Mouse (Mus musculus): Measurements from ENCODE around the gene Gsta1. TPM values are rescaled to one million over a fixed set of nuclear protein-coding genes. Genes with fewer than 3 reads are reported as not detected.
"Not testable (repeated sequence)": the region's sequence is repeated elsewhere in the genome, so short reads cannot be mapped to it uniquely, and the experiment has no call there.

The Gsta1 gene
- polyA plus RNA-seq, 1 experiment from 2014 or later, result not detected

DNA sequence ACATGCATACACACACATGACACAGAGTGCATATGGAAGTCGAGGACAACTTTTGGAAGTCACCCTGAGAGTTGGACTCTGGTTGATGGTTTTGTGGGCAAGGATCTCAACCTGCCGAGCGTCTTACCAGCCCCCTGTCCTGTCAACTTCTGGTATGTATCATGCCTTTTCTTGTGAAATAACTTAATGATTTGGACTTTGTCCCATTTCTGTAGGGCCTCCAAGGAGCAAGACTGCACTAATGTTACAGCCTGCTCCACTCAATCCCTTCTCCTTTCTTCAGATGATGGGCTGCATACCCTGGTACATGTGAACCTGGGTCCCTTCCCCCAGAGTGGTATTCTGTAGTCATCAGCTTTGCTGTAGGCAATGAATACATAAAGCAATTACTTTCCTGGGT lies 20.4 kb upstream of the Gsta1 start:
- H3K9me3 ChIP-seq, result no peaks in the 10 kb centered on the region
- H3K4me2 ChIP-seq, result no peak overlapping the region
- peaks cover 35% of the 10 kb centered on the region for H3K36me3 ChIP-seq
- peaks cover 22% of the 10 kb centered on the region for H3K4me1 ChIP-seq
- H3K4me3 ChIP-seq, result no peak overlapping the region
- H3K27ac ChIP-seq (replicated peaks), result no peak overlapping the region
- WGBS, result 82% methylated on average over 3 of the region's 3 CpGs
- ATAC-seq (ENCODE audit: extremely low read depth, insufficient number of reproducible peaks, low FRiP score, low TSS enrichment), result no peak
- no peaks in the 10 kb centered on the region for H3K27me3 ChIP-seq (replicated peaks)
- no peak overlapping the region for H3K9ac ChIP-seq

DNA sequence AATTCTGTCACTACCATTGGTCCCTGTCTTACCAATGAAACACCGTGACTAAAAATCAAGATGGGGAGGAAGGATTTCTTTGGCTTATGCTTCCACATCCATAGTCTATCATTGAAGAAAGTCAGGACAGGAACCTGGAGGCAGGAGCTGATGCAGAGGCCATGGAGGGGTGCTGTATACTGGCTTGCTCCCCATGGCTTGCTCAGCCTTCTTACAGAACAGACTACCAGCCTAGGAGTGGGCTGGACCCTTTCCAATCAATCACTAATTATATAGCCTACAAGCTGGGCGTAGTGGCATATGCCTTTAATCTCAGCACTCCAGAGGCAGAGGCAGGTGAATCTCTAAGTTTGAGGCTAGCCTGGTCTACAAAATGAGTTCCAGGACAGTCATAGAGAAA lies 19.6 kb upstream of the Gsta1 start:
- Histone ChIP-seq H3K27ac (replicated peaks) (no peak overlapping the region), H3K4me3 (no peak overlapping the region), H3K4me1 (peaks cover 22% of the 10 kb centered on the region), H3K27me3 (replicated peaks) (no peaks in the 10 kb centered on the region), H3K4me2 (no peak overlapping the region), H3K9me3 (no peaks in the 10 kb centered on the region), H3K9ac (no peak overlapping the region), H3K36me3 (peaks cover 28% of the 10 kb centered on the region)
- no peak for ATAC-seq (ENCODE audit: extremely low read depth, insufficient number of reproducible peaks, low FRiP score, low TSS enrichment)
- WGBS, result 92% methylated on average over 2 of the region's 2 CpGs

DNA sequence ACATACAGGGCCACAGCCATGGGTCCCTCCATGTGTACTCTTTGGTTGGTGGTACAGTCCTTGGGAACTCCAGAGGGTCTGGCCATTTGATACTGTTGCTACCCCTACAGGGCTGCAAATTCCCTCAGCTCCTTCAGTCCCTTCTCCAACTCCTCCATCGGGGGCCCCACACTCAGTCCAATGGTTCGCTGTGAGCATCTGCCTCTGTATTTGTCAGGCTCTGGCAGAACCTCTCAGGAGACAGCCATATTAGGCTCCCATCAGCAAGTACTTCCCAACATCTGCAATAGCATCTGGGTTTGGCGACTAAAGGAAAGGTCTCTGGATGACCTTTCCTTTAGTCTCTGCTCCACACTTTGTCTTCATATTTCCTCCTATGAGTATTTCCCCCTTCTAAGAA lies 18.9 kb upstream of the Gsta1 start:
- Histone ChIP-seq H3K4me3 (no peak overlapping the region), H3K27ac (replicated peaks) (peak overlapping the region; percentile 80), H3K4me1 (peaks cover 22% of the 10 kb centered on the region), H3K9ac (no peak overlapping the region), H3K9me3 (no peaks in the 10 kb centered on the region), H3K4me2 (no peak overlapping the region), H3K27me3 (replicated peaks) (no peaks in the 10 kb centered on the region), H3K36me3 (peaks cover 22% of the 10 kb centered on the region)
- 84% methylated on average over 3 of the region's 3 CpGs for WGBS
- no peak for ATAC-seq (ENCODE audit: extremely low read depth, insufficient number of reproducible peaks, low FRiP score, low TSS enrichment)

DNA sequence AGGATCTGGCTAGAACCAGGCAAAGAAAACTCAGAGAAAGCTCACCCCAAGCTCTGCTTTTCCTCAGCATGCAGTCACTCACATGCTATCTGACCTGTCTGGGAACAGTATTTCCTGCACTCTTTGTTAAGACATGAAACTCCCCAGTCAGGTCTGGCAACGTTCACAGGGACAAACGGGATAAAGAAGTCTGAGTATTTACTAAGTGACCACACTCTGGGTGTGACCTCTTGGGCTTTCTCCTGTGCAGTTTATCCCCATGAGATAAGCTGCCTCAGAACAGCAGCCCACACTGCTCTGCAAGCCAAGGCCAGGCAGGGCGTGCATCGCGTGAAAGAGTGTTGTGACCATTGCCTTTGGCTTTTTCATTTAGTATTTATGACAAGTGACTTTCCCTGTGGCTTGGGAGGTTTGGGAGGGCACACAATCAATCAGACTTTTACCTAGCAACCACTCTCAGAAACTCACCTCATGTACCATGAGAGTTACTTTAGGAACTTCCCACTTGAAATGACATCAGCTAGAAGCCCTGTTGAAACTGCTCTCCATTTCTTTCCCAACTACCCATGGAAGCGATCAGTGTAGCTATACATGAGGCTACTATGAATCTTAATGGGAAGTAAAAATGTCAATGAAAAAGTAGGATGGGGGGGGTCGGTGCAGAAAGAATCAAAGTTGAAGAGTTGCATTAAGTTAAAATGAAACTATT lies 18.0 kb upstream of the Gsta1 start:
- Histone ChIP-seq H3K27ac (replicated peaks) (peak overlapping the region; percentile 80), H3K4me1 (peaks cover 27% of the 10 kb centered on the region), H3K9me3 (no peaks in the 10 kb centered on the region), H3K4me2 (peak overlapping the region; percentile 22; the same call in 1 of the 2 replicates), H3K4me3 (no peak overlapping the region), H3K27me3 (replicated peaks) (no peaks in the 10 kb centered on the region), H3K9ac (0 out of 2 replicates have a peak overlapping the region, but pooled peaks have one; percentile 11), H3K36me3 (peaks cover 22% of the 10 kb centered on the region)
- 24% methylated on average over 7 of the region's 7 CpGs for WGBS
- ATAC-seq (ENCODE audit: extremely low read depth, insufficient number of reproducible peaks, low FRiP score, low TSS enrichment), result peak; percentile 66

DNA sequence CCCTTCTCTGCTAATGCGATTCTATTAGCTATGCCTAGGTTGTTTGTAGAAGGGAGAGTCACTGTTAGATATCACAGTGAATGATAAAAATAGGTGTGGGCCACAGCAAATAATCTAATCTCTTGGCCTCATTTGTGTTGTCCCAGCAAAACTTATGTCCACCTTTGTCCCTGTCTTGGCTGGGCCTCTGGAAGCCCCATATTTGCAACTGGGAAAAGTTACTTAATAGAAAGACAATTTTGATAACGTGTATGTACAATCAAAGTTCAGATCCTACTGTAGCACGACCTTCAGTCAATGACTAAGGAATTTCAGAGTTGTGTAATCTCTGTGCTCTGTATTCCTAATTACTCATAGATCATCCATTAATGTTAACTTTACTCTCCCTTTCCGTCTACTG lies 13.4 kb upstream of the Gsta1 start:
- Histone ChIP-seq H3K27me3 (replicated peaks) (no peaks in the 10 kb centered on the region), H3K27ac (replicated peaks) (no peak overlapping the region), H3K4me1 (peaks cover 20% of the 10 kb centered on the region), H3K9ac (no peak overlapping the region), H3K9me3 (no peaks in the 10 kb centered on the region), H3K36me3 (no peaks in the 10 kb centered on the region), H3K4me3 (no peak overlapping the region), H3K4me2 (no peak overlapping the region)
- WGBS, result 60% methylated on average over 4 of the region's 4 CpGs
- ATAC-seq (ENCODE audit: extremely low read depth, insufficient number of reproducible peaks, low FRiP score, low TSS enrichment), result no peak

DNA sequence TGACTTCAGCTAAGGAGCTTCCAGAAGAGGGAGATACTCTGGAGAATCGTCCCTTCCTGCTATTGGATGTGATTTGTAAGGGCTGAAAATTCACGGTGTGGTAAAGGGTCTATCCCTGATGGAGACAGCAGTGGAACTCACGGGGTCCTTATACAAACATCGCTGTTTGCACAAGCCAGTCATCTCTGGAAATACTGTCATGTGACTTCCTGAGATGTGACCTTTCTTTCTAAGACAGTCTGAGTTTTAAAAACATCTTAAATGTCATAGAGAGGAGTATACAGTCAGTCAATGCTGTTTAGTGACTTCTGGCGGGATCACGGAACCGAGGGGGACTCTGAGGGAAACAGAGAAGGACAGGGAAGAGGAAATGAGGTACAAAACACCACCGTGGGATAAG lies 7.8 kb upstream of the Gsta1 start:
- Histone ChIP-seq H3K4me1 (peaks cover 9% of the 10 kb centered on the region), H3K27ac (replicated peaks) (no peak overlapping the region), H3K9ac (no peak overlapping the region), H3K36me3 (no peaks in the 10 kb centered on the region), H3K9me3 (no peaks in the 10 kb centered on the region), H3K4me3 (no peak overlapping the region), H3K27me3 (replicated peaks) (no peaks in the 10 kb centered on the region), H3K4me2 (no peak overlapping the region)
- ATAC-seq (ENCODE audit: extremely low read depth, insufficient number of reproducible peaks, low FRiP score, low TSS enrichment), result no peak
- 49% methylated on average over 8 of the region's 8 CpGs for WGBS

DNA sequence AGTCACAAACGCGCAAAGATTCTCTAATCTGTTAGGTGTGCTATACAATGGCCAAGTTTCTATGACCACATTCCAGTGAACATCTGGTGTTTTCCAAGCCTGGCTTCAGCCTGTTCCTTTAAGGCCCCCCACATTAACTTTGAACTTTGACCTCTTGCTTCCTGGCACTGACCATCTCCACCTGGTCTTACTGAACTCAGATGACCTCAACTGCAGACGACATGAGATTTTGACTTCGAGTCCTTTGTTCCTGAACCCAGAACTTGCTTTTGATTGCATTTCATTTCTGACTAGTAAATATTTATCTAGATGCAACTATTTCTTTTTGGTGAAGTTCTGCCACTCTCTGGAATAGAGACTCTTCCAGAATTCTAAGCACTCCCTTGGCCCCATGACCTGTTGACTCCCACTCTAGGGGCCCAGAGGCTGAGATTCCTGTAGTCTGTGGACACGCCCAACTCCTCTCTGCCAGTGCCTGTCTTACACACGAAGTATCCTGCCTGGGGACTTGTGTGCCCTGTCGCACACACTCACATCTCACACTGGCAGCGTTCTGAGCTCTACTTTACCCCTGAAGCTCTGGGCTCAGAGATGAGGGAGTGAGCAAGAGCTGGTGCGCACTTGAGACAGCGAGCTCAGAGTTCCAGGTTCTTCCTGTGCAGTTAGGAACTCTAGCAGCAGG lies 7.1 kb upstream of the Gsta1 start:
- no peak overlapping the region for H3K4me3 ChIP-seq
- H3K36me3 ChIP-seq, result no peaks in the 10 kb centered on the region
- ATAC-seq (ENCODE audit: extremely low read depth, insufficient number of reproducible peaks, low FRiP score, low TSS enrichment), result no peak
- no peak overlapping the region for H3K9ac ChIP-seq
- no peaks in the 10 kb centered on the region for H3K9me3 ChIP-seq
- H3K27me3 ChIP-seq (replicated peaks), result no peaks in the 10 kb centered on the region
- WGBS, result 66% methylated on average over 10 of the region's 10 CpGs
- peaks cover 9% of the 10 kb centered on the region for H3K4me1 ChIP-seq
- H3K4me2 ChIP-seq, result no peak overlapping the region
- no peak overlapping the region for H3K27ac ChIP-seq (replicated peaks)

DNA sequence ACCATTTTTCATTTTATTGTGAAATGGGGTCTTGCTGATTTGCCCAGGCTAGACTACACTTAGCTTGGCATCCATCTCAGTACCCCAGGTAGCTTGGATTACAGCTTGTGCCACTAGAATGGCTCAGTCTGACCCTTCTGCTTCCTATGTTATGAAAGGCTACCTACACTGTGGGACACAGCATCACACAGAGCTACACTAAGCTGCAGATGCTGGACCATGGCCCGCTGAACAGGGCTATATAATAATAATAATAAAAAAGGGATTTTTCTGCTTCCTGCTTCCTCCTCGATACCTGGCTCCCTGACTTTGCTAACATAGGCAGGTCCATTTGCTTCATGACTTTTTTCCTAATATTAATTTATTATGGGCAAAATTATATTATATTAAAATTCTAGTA lies 6.0 kb upstream of the Gsta1 start:
- Histone ChIP-seq H3K9me3 (no peaks in the 10 kb centered on the region), H3K4me3 (no peak overlapping the region), H3K27ac (replicated peaks) (no peak overlapping the region), H3K4me1 (peaks cover 9% of the 10 kb centered on the region), H3K4me2 (no peak overlapping the region), H3K9ac (no peak overlapping the region), H3K27me3 (replicated peaks) (no peaks in the 10 kb centered on the region), H3K36me3 (no peaks in the 10 kb centered on the region)
- 94% methylated on average over 2 of the region's 2 CpGs for WGBS
- ATAC-seq (ENCODE audit: extremely low read depth, insufficient number of reproducible peaks, low FRiP score, low TSS enrichment), result no peak

DNA sequence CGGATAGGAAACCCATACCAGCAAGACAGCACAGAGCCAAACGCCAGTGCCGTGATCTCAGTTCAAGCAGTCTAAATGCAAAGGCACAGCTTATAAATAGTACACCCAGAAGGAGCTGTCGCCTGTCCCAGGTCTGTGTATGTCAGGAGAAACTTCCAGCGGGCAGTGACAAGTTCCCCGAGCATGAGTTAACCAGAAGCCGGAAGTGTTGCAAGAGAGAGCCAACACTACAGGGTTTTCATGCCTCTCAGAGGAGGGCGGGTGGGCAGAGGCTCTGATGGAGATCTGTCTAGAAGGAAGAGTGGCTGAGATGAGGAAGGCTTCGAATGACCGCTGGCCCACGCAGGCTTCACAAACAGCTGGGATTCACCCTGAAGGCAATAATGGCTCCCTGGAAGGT lies 5.2 kb upstream of the Gsta1 start:
- Histone ChIP-seq H3K4me3 (no peak overlapping the region), H3K36me3 (no peaks in the 10 kb centered on the region), H3K9ac (peak overlapping the region; percentile 61; the same call in 1 of the 2 replicates), H3K4me2 (peak overlapping the region; percentile 40), H3K9me3 (no peaks in the 10 kb centered on the region), H3K4me1 (peaks cover 9% of the 10 kb centered on the region), H3K27ac (replicated peaks) (peak overlapping the region; percentile 61), H3K27me3 (replicated peaks) (no peaks in the 10 kb centered on the region)
- 40% methylated on average over 11 of the region's 11 CpGs for WGBS
- ATAC-seq (ENCODE audit: extremely low read depth, insufficient number of reproducible peaks, low FRiP score, low TSS enrichment), result no peak

DNA sequence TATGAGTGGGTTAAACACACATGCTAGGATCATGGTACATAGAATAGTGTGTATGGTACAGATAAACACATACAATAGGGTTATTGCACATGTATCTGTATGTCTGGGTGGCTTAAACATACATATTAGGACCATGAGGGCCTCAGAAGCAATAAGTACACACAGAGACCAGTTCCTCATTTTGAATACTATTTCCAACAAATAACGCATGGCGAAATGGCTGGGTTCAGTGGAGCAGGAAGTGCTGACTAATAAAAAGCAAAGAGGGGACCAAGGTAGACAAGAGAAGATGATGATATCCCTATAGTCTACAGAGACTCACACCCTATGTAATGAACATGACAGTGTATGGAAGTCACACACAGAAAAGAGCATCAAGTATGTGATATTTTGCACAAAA lies 2.3 kb upstream of the Gsta1 start:
- H3K27ac ChIP-seq (replicated peaks), result no peak overlapping the region
- H3K9ac ChIP-seq, result no peak overlapping the region
- H3K4me2 ChIP-seq, result no peak overlapping the region
- no peak overlapping the region for H3K4me3 ChIP-seq
- ATAC-seq (ENCODE audit: extremely low read depth, insufficient number of reproducible peaks, low FRiP score, low TSS enrichment), result no peak
- no peaks in the 10 kb centered on the region for H3K36me3 ChIP-seq
- no peaks in the 10 kb centered on the region for H3K9me3 ChIP-seq
- 92% methylated on average over 2 of the region's 2 CpGs for WGBS
- no peaks in the 10 kb centered on the region for H3K27me3 ChIP-seq (replicated peaks)
- H3K4me1 ChIP-seq, result peaks cover 9% of the 10 kb centered on the region

DNA sequence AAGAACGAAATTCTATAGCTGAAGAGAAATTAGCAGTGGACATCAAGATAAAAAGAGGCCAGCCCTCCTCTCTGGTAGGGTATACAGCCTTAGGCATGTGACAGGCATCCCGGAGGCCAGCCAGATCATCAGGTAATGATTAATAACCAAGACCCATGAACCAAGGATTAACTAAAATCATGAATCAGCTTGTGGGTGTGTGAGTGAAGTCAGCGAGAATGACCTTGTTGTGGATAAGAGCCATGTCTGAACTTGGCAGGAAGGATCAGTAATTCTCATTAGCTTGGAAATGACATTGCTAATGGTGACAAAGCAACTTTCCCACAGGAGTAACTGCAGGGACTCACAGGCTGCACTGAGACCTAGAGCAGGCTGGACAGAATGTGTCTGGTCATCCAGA lies 798 bp upstream of the Gsta1 start:
- not testable (repeated sequence) for H3K27ac ChIP-seq (replicated peaks); H3K27me3 ChIP-seq (replicated peaks); H3K9me3 ChIP-seq; ATAC-seq (ENCODE audit: extremely low read depth, insufficient number of reproducible peaks, low FRiP score, low TSS enrichment); H3K36me3 ChIP-seq; H3K4me1 ChIP-seq; H3K4me2 ChIP-seq; H3K9ac ChIP-seq; H3K4me3 ChIP-seq
- WGBS, result 58% methylated on average over 3 of the region's 3 CpGs

DNA sequence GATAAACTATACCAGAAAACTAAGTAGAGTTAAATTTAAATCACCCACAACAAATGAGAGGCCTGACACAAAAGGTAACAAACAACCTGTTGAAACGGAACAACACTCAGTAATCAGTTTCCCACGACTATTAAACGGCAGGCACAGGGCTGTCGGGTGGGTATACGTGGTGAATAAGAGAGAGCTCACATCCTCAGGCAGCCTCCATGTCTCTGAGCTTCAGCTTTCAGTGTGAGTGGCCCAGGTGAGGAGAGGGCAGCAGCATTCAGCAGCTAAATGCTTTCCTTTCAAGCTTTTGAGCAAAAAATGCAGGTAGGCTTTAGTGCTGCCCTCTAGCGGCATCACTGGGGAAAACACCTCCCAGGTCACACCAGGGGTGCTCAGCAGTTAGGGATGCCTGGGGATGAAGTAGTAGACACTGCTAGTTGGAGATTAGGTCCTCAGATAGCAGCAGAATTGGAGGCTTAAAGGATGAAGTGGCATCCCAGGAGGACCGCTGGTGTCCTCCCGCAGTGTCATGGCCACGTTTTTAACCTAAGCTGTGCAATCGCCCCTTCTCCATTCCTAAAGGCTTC lies 2.8 kb downstream of the Gsta1 start:
- H3K9ac ChIP-seq; H3K27me3 ChIP-seq (replicated peaks); H3K9me3 ChIP-seq; H3K4me3 ChIP-seq; ATAC-seq (ENCODE audit: extremely low read depth, insufficient number of reproducible peaks, low FRiP score, low TSS enrichment); H3K36me3 ChIP-seq; H3K4me2 ChIP-seq; H3K27ac ChIP-seq (replicated peaks); H3K4me1 ChIP-seq: not testable (repeated sequence)
- WGBS, result no CpG with 5 or more reads among the region's 10 CpGs
